Mouse (Mus musculus): ENCODE data around the gene Bcap31. TPM values are rescaled to one million over a fixed set of nuclear protein-coding genes. Genes with fewer than 3 reads are reported as not detected.
A peak's percentile ranks its signal among the peaks of the same experiment; 100 is the strongest.
"Not testable (repeated sequence)": the region's sequence is repeated elsewhere in the genome, so short reads cannot be mapped to it uniquely, and the experiment has no call there.

Gene Bcap31
- polyA plus RNA-seq (2012; ENCODE audit: insufficient read depth, insufficient read length, low replicate concordance, missing spikeins) = 255 TPM in 1 of 2 replicates, not detected in the other

GRCm38 (mm10) chrX:73716109-73716661, at the start of gene Bcap31, which contains the start of gene Abcd1:
TSS of gene Bcap31 (minus strand) at chrX:73716175.
TSS of gene Abcd1 (plus strand) at chrX:73716597.
- TF ChIP-seq CTCF (IDR thresholded peaks at IDR 0.05; ENCODE audit: insufficient read depth, low read depth, low read length) (no peak), POLR2A (IDR thresholded peaks at IDR 0.05; ENCODE audit: insufficient read depth, low read depth, low read length) (no peak; the same call in 1 of the 2 replicates)
- WGBS = 18% methylated on average over 45 of the region's 45 CpGs
- H3K27ac ChIP-seq (ENCODE audit: insufficient read depth, low read depth, low read length) = peak within 1 kb of the TSS; percentile 93
- H3K4me1 ChIP-seq (ENCODE audit: control insufficient read depth, insufficient read depth, low read length) = peaks cover 22% of the 10 kb centered on the region
- peak within 1 kb of the TSS; percentile 96 for H3K4me3 ChIP-seq (ENCODE audit: insufficient read depth, low read depth, low read length)

GRCm38 (mm10) chrX:73765311-73765710, 49.3 kb upstream of the Bcap31 start:
- 68% methylated on average over 1 of the region's 1 CpGs for WGBS
- Histone ChIP-seq H3K4me1 (ENCODE audit: control insufficient read depth, insufficient read depth, low read length) (no peaks in the 10 kb centered on the region), H3K4me3 (ENCODE audit: insufficient read depth, low read depth, low read length) (no peak overlapping the region), H3K27ac (ENCODE audit: insufficient read depth, low read depth, low read length) (no peak overlapping the region)
- TF ChIP-seq POLR2A (IDR thresholded peaks at IDR 0.05; ENCODE audit: insufficient read depth, low read depth, low read length) (no peak), CTCF (IDR thresholded peaks at IDR 0.05; ENCODE audit: insufficient read depth, low read depth, low read length) (no peak)

DNA sequence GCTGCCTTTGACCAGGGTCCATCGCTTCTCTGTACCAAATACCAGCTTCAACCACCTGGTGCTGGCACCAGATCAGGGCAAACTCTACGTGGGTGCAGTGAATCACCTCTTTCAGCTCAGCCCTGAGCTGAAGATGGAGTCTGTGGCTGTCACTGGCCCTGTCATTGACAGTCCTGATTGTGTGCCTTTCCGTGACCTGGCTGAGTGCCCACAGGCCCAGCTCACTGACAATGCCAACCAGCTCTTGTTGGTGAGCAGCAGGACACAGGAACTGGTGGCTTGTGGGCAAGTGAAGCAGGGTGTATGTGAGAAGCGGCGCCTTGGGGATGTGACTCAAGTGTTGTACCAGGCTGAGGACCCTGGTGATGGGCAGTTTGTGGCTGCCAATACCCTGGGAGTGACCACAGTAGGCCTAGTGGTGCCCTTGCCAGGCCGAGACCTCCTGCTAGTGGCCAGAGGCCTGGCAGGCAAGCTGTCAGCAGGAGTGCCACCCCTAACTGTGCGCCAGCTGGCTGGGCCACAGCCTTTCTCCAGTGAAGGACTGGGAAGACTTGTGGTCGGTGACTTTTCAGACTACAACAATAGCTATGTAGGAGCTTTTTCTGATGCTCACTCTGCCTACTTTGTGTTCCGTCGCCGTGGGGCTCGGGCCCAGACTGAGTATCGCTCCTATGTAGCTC, 42.8 kb upstream of the Bcap31 start:
- H3K4me1 ChIP-seq (ENCODE audit: control insufficient read depth, insufficient read depth, low read length) = peaks cover 5% of the 10 kb centered on the region; the same call in 1 of the 2 replicates
- TF ChIP-seq CTCF (IDR thresholded peaks at IDR 0.05; ENCODE audit: insufficient read depth, low read depth, low read length) = no peak
- 67% methylated on average over 13 of the region's 13 CpGs for WGBS
- H3K4me3 ChIP-seq (ENCODE audit: insufficient read depth, low read depth, low read length) = no peak overlapping the region
- no peak overlapping the region for H3K27ac ChIP-seq (ENCODE audit: insufficient read depth, low read depth, low read length)

- no peak for TF ChIP-seq POLR2A (IDR thresholded peaks at IDR 0.05; ENCODE audit: insufficient read depth, low read depth, low read length)
- no peak for TF ChIP-seq CTCF (IDR thresholded peaks at IDR 0.05; ENCODE audit: insufficient read depth, low read depth, low read length)
- Histone ChIP-seq H3K27ac (ENCODE audit: insufficient read depth, low read depth, low read length) (no peak within 1 kb of the TSS), H3K4me1 (ENCODE audit: control insufficient read depth, insufficient read depth, low read length) (peaks cover 5% of the 10 kb centered on the region; the same call in 1 of the 2 replicates), H3K4me3 (ENCODE audit: insufficient read depth, low read depth, low read length) (no peak within 1 kb of the TSS)
- WGBS = 71% methylated on average over 5 of the region's 5 CpGs
Measured at GRCm38 (mm10) chrX:73756334-73757140, 40.6 kb upstream of the Bcap31 start, which contains the start of gene Plxnb3. TSS of gene Plxnb3 (plus strand) at chrX:73757090.

- 100% methylated on average over 1 of the region's 1 CpGs for WGBS
- TF ChIP-seq POLR2A (IDR thresholded peaks at IDR 0.05; ENCODE audit: insufficient read depth, low read depth, low read length) (no peak), CTCF (IDR thresholded peaks at IDR 0.05; ENCODE audit: insufficient read depth, low read depth, low read length) (no peak)
- Histone ChIP-seq H3K27ac (ENCODE audit: insufficient read depth, low read depth, low read length) (no peak overlapping the region), H3K4me1 (ENCODE audit: control insufficient read depth, insufficient read depth, low read length) (no peaks in the 10 kb centered on the region), H3K4me3 (ENCODE audit: insufficient read depth, low read depth, low read length) (no peak overlapping the region)
Measured at GRCm38 (mm10) chrX:73748977-73749376, 33.0 kb upstream of the Bcap31 start.

- Histone ChIP-seq H3K4me1 (ENCODE audit: control insufficient read depth, insufficient read depth, low read length) (no peaks in the 10 kb centered on the region), H3K27ac (ENCODE audit: insufficient read depth, low read depth, low read length) (no peak overlapping the region), H3K4me3 (ENCODE audit: insufficient read depth, low read depth, low read length) (no peak overlapping the region)
- TF ChIP-seq POLR2A (IDR thresholded peaks at IDR 0.05; ENCODE audit: insufficient read depth, low read depth, low read length) (no peak), CTCF (IDR thresholded peaks at IDR 0.05; ENCODE audit: insufficient read depth, low read depth, low read length) (no peak)
- WGBS = 77% methylated on average over 1 of the region's 1 CpGs
Measured at GRCm38 (mm10) chrX:73744774-73745481, 29.0 kb upstream of the Bcap31 start.

DNA sequence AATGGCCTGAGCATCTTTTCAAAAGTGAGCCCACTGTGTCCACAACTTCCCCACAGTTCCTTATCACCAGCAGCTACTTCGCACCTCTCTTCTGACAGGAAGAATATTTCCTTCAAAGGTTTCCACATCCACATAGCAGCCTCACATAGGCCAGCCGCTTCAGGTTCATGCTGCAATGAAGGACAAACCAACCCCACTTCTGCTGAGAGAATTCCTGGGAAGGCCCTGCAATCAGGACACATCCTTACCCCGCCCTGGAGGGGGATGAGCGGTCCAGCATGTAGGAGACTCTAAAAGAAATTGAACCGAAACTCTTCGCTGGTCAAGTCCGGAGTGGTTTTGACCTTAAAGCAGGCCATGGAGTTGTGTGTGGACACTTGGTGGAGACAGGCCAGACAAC, 23.9 kb upstream of the Bcap31 start:
- not testable (repeated sequence) for H3K4me1 ChIP-seq (ENCODE audit: control insufficient read depth, insufficient read depth, low read length); H3K4me3 ChIP-seq (ENCODE audit: insufficient read depth, low read depth, low read length); H3K27ac ChIP-seq (ENCODE audit: insufficient read depth, low read depth, low read length)
- WGBS = 95% methylated on average over 7 of the region's 7 CpGs

DNA sequence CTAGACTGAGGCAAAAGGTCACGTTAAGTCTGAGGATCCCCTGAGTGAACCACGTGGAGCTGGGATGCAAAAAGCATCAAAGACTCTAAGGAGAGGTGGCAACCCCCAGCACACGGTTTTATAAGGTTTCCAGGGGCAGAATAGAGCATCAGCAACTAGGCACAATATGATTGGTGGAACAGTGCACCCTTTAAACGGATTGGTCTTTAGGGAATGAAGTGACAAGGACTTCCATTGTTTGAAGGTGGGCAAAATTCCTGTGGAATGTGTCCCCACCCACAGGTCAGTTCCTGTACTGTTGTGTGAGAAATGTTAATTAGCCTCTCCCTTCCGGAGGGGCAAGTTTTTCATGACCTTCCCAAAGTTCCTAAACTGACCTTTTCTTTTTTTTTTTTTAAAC, 23.2 kb upstream of the Bcap31 start:
- 57% methylated on average over 5 of the region's 5 CpGs for WGBS
- TF ChIP-seq CTCF (IDR thresholded peaks at IDR 0.05; ENCODE audit: insufficient read depth, low read depth, low read length) = no peak
- Histone ChIP-seq H3K27ac (ENCODE audit: insufficient read depth, low read depth, low read length) (no peak overlapping the region), H3K4me1 (ENCODE audit: control insufficient read depth, insufficient read depth, low read length) (no peaks in the 10 kb centered on the region), H3K4me3 (ENCODE audit: insufficient read depth, low read depth, low read length) (no peak overlapping the region)
